Mouse (Mus musculus) heart, adult 8-10 months (tissue): Measurements from ENCODE around the gene Rnf150. TPM values are rescaled to one million over a fixed set of nuclear protein-coding genes. Genes with fewer than 3 reads are reported as not detected.

Experiments
- DNase-seq: peaks from one replicate; pipeline ENCODE4 v3.0.0; 2022; ENCODE audit warnings: low spot score
- total RNA-seq, 4 experiments: library from RNA; stranded (reverse); gene quantifications; 2 replicates each; pipeline ENCODE4 v1.2.4; 2022

The Rnf150 gene
- total RNA-seq, 4 experiments from 2014 or later = 10.9 to 16.0 (median 12.9) TPM

- DNase-seq = no peak
Observed at GRCm38 (mm10) chr8:83011758-83012157, 148.6 kb downstream of the Rnf150 start.

- DNase-seq = peak; percentile 60
Observed at GRCm38 (mm10) chr8:83028211-83028610, 165.1 kb downstream of the Rnf150 start.

GRCm38 (mm10) chr8:83032800-83033199, 169.6 kb downstream of the Rnf150 start:
- DNase-seq = no peak

GRCm38 (mm10) chr8:83035141-83035540, 172.0 kb downstream of the Rnf150 start:
- DNase-seq = no peak

GRCm38 (mm10) chr8:83036521-83037166, 173.5 kb downstream of the Rnf150 start:
- no peak for DNase-seq

- DNase-seq = no peak
Observed at GRCm38 (mm10) chr8:83037321-83037720, 174.2 kb downstream of the Rnf150 start.

GRCm38 (mm10) chr8:83038575-83038974, 175.4 kb downstream of the Rnf150 start:
- DNase-seq = no peak

- DNase-seq = no peak
Observed at GRCm38 (mm10) chr8:83041440-83041839, 178.3 kb downstream of the Rnf150 start.

GRCm38 (mm10) chr8:83046912-83047311, 183.8 kb downstream of the Rnf150 start:
- DNase-seq = no peak

GRCm38 (mm10) chr8:83048527-83048926, 185.4 kb downstream of the Rnf150 start:
- DNase-seq = no peak

- peak; percentile 43 for DNase-seq
Observed at GRCm38 (mm10) chr8:83049171-83049601, 186.0 kb downstream of the Rnf150 start.

GRCm38 (mm10) chr8:83049616-83050015, 186.5 kb downstream of the Rnf150 start:
- DNase-seq = no peak

GRCm38 (mm10) chr8:83052896-83053295, 189.7 kb downstream of the Rnf150 start:
- DNase-seq = no peak

GRCm38 (mm10) chr8:83054801-83055200, 191.6 kb downstream of the Rnf150 start:
- no peak for DNase-seq

- DNase-seq = no peak
Observed at GRCm38 (mm10) chr8:83058951-83059350, 195.8 kb downstream of the Rnf150 start.

GRCm38 (mm10) chr8:83060076-83060475, 196.9 kb downstream of the Rnf150 start:
- DNase-seq = no peak

- no peak for DNase-seq
Observed at GRCm38 (mm10) chr8:83061257-83061656, 198.1 kb downstream of the Rnf150 start.

- DNase-seq = no peak
Observed at GRCm38 (mm10) chr8:83061873-83062272, 198.7 kb downstream of the Rnf150 start.

- no peak for DNase-seq
Observed at GRCm38 (mm10) chr8:83062276-83062675, 199.1 kb downstream of the Rnf150 start.

GRCm38 (mm10) chr8:83064096-83064495, 200.9 kb downstream of the Rnf150 start:
- no peak for DNase-seq

- no peak for DNase-seq
Observed at GRCm38 (mm10) chr8:83066076-83066475, 202.9 kb downstream of the Rnf150 start.

- DNase-seq = no peak
Observed at GRCm38 (mm10) chr8:83066846-83067245, 203.7 kb downstream of the Rnf150 start.

GRCm38 (mm10) chr8:83067906-83068305, 204.8 kb downstream of the Rnf150 start:
- DNase-seq = no peak

GRCm38 (mm10) chr8:83074248-83074647, 211.1 kb downstream of the Rnf150 start:
- DNase-seq = no peak
